Mouse (Mus musculus): ENCODE measurements around the gene Klhl18.

- TF ChIP-seq POLR2A (IDR thresholded peaks at IDR 0.05; ENCODE audit: control insufficient read depth in 1 of 2, insufficient read depth in 1 of 2, low read depth in 1 of 2, low read length in 2 of 2, poor library complexity in 1 of 2) = no peak
- no peak for TF ChIP-seq TBP (IDR thresholded peaks at IDR 0.05; ENCODE audit: low read depth, low read length)
- TF ChIP-seq ZKSCAN1 (IDR thresholded peaks at IDR 0.05; ENCODE audit: low read depth, low read length) = no peak
- no peak for TF ChIP-seq TAL1 (IDR thresholded peaks at IDR 0.05; ENCODE audit: low read length)
- TF ChIP-seq CTCF (IDR thresholded peaks at IDR 0.05 in 2 of 3, conservative IDR thresholded peaks at IDR 0.05 in 1 of 3; ENCODE audit: control insufficient read depth in 1 of 3, insufficient read depth in 1 of 3, low read depth in 2 of 3, low read length in 3 of 3, poor library complexity in 1 of 3, severe bottlenecking in 1 of 3) = no peak
- TF ChIP-seq ZC3H11A (IDR thresholded peaks at IDR 0.05; ENCODE audit: low read depth, low read length) = no peak
- no peak for TF ChIP-seq EP300 (IDR thresholded peaks at IDR 0.05; ENCODE audit: low read depth in 1 of 2, low read length in 2 of 2)
- no peak for TF ChIP-seq NRF1 (IDR thresholded peaks at IDR 0.05; ENCODE audit: insufficient read depth, low read depth, low read length, poor library complexity, severe bottlenecking)
Measured at GRCm38 (mm10) chr9:110462321-110462720, 14.2 kb downstream of the Klhl18 start.

Data from MEL (cell line).